Mouse (Mus musculus) G1E (cell line): ENCODE data around the gene Psme2b.

Source experiments
- CTCF ChIP-seq: IDR thresholded peaks from 2 replicates; pipeline ENCODE4 v1.5.1; 2012; ENCODE audit warnings: low read depth, low read length, inconsistent platforms, mixed read lengths
- GATA1 ChIP-seq: IDR thresholded peaks from 2 replicates; pipeline ENCODE4 v1.6.1; 2012; ENCODE audit warnings: borderline replicate concordance, low read length, inconsistent platforms, mixed read lengths
- POLR2AphosphoS5 ChIP-seq: IDR thresholded peaks from 2 replicates; pipeline ENCODE4 v1.6.1; 2012; ENCODE audit warnings: low read depth, low read length, inconsistent platforms; ENCODE audit not compliant: insufficient replicate concordance
- TAL1 ChIP-seq: conservative IDR thresholded peaks from 2 replicates; pipeline ENCODE4 v1.6.1; 2012; ENCODE audit warnings: low read depth, low read length, inconsistent platforms, mixed read lengths

- TF ChIP-seq CTCF (no peak), TAL1 (no peak), POLR2AphosphoS5 (no peak), GATA1 (no peak)
Measured at GRCm38 (mm10) chr11:48898812-48899431, 47.1 kb downstream of the Psme2b start.
